Mouse (Mus musculus) neutrophil, adult 5-6 weeks (primary cell): Measurements from ENCODE around the gene Upk3a. TPM values are rescaled to one million over a fixed set of nuclear protein-coding genes. Genes with fewer than 3 reads are reported as not detected.
A peak's percentile ranks its signal among the peaks of the same experiment; 100 is the strongest.
"Not testable (repeated sequence)": the region's sequence is repeated elsewhere in the genome, so short reads cannot be mapped to it uniquely, and the experiment has no call there.

Experiments used
- ATAC-seq: fragments of 151-379, 151-347 bp; 2 replicates; pipeline ENCODE4 v1.8.0; 2017; ENCODE audit warnings: mild to moderate bottlenecking, moderate TSS enrichment; ENCODE audit not compliant: insufficient number of reproducible peaks, poor library complexity, low FRiP score, severe bottlenecking; ENCODE audit errors: extremely low read depth
- total RNA-seq: library from RNA; stranded (forward); fragments of 200-1000 nt; gene quantifications from 2 replicates; pipeline ENCODE4 v1.2.3, GENCODE M21; 2017

Upk3a gene
- total RNA-seq, 1 experiment from 2014 or later, result not detected

GRCm38 (mm10) chr15:84997768-84998454, 19.0 kb upstream of the Upk3a start:
- no peak for ATAC-seq

GRCm38 (mm10) chr15:84999911-85000310, 17.0 kb upstream of the Upk3a start:
- ATAC-seq, result peak; percentile 30; the same call in 1 of the 2 replicates

- ATAC-seq, result peak; percentile 80
Measured at GRCm38 (mm10) chr15:85000984-85001982, 15.7 kb upstream of the Upk3a start.

GRCm38 (mm10) chr15:85009666-85010065, 7.3 kb upstream of the Upk3a start:
- no peak for ATAC-seq

GRCm38 (mm10) chr15:85011895-85012661, 4.9 kb upstream of the Upk3a start:
- no peak for ATAC-seq

- ATAC-seq, result no peak
Measured at GRCm38 (mm10) chr15:85012662-85013054, 4.3 kb upstream of the Upk3a start.

- no peak for ATAC-seq
Measured at GRCm38 (mm10) chr15:85015771-85016170, 1.2 kb upstream of the Upk3a start.

GRCm38 (mm10) chr15:85022211-85022610, 5.3 kb downstream of the Upk3a start:
- no peak for ATAC-seq

- ATAC-seq, result no peak
Measured at GRCm38 (mm10) chr15:85026197-85026596, 9.3 kb downstream of the Upk3a start.

- ATAC-seq, result no peak
Measured at GRCm38 (mm10) chr15:85027740-85028139, 10.8 kb downstream of the Upk3a start.

GRCm38 (mm10) chr15:85028648-85029047, 11.7 kb downstream of the Upk3a start, which contains the start of gene Fam118a:
TSS of gene Fam118a (plus strand) at chr15:85028948.
- ATAC-seq, result not testable (repeated sequence)

- not testable (repeated sequence) for ATAC-seq
Measured at GRCm38 (mm10) chr15:85030643-85031042, 13.7 kb downstream of the Upk3a start.

- ATAC-seq, result no peak
Measured at GRCm38 (mm10) chr15:85031866-85032265, 14.9 kb downstream of the Upk3a start.

- not testable (repeated sequence) for ATAC-seq
Measured at GRCm38 (mm10) chr15:85033916-85034315, 17.0 kb downstream of the Upk3a start.

- ATAC-seq, result peak; percentile 82
Measured at GRCm38 (mm10) chr15:85036566-85037342, 19.8 kb downstream of the Upk3a start.

- ATAC-seq, result no peak
Measured at GRCm38 (mm10) chr15:85037343-85037690, 20.4 kb downstream of the Upk3a start.

- no peak for ATAC-seq
Measured at GRCm38 (mm10) chr15:85041546-85042225, 24.7 kb downstream of the Upk3a start.
